Mouse (Mus musculus): ENCODE results near the gene Olfr631. TPM values are rescaled to one million over a fixed set of nuclear protein-coding genes. Genes with fewer than 3 reads are reported as not detected.

Olfr631 gene
- polyA plus RNA-seq (2014; fragmentation: Illumina TruSeq; extraction: RNeasy Lipid Tissue Mini Kit (QIAGEN cat#74804); ENCODE audit: low read depth, low replicate concordance): not detected

GRCm38 (mm10) chr7:103928525-103928924 is at the start of gene Olfr631:
TSS of gene Olfr631 (plus strand) at chr7:103928825.

DNA sequence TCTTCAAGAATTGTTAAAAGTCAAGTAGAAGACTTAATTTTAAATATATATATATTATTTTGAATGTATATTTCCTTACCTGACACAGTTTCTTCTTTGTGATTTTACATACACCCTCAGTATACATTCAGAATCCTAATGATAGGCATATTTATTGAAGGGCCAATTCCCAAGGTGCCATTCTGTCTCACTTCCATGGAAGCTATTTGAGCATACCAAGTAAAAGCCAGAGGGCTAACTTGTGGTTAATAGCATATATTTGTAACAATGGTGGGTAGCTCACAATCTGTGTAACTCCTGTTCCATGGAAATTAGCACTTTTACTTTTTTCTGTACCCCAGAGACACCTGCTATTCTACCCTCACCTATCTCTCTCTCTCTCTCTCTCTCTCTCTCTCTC is 42.5 kb upstream of the Olfr631 start, which contains the start of gene Olfr66:
Gene Olfr66 (minus strand): TSS at position 101 of the 400 bp plus-strand sequence.

DNA sequence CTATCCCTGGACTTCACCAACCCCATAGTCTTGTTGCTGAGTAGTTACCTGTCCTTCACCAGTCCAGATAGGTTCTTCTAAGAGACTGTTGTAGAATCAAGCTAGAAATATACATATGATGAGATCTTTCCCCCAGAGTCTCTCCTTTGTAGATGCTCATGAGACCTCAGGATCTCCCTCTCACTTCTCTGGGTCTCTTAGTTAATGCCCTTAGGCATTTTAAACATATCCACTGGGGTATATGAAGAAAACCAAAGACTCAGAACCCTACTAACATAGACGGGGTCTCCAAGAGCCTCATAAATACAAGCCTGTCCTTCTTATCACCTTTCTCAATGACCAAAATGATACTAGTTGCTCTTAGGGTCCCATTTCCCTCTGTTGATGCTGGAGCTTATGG is 34.2 kb upstream of the Olfr631 start, which contains the start of gene Olfr64:
Gene Olfr64 (minus strand): TSS at position 101 of the 400 bp plus-strand sequence.

GRCm38 (mm10) chr7:103903187-103903586 is 25.4 kb upstream of the Olfr631 start, which contains the start of gene Olfr65:
TSS of gene Olfr65 (plus strand) at chr7:103903487.

DNA sequence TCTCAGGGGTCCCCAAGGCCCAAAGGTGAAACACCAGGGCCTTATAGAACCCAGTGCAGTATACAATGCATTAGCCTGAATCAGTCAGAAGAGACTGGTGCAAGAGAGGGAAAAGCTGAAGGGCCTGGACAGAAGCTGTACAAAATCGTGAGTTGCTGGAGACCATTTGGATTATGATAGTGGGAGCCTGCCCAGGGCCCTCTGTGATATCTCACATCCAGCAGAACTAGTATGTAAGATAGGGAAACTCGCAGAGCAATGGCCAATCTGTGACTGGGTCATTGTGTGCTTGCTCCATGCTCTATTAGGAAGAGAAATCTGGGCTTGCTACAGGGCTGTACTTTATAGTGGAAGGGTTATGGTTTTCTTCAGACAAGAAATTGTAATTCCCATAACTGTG is 5.6 kb downstream of the Olfr631 start, which contains the start of gene Olfr632:
Gene Olfr632 (plus strand): TSS at position 84 of the 400 bp plus-strand sequence.

DNA sequence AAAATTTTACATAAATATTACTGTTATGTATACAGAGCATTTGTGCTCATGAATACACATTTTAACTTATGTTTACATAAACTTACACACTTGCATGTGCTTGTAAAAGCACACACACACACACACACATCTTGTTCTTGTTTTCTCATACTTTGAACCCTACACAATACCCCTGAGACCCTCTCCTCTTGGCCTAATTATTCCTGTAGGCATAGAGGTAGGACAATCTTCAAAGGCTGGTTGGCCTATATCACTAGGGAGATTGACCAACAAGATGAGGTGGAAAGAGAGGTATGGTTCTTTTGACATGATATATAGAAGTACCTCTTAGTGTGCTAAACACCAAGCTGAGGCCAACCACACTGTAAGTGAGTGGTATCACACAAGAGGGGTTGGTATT is 15.5 kb downstream of the Olfr631 start, which contains the start of gene Olfr633:
Gene Olfr633 (plus strand): TSS at position 301 of the 400 bp plus-strand sequence.

GRCm38 (mm10) chr7:103970852-103971251 is 42.2 kb downstream of the Olfr631 start, which contains the start of gene Olfr635:
TSS of gene Olfr635 (plus strand) at chr7:103971152.

Other genes with a start within 250 kb of the Olfr631 start
- gene Olfr625-ps1, start 246.1 kb upstream of the Olfr631 start, polyA plus RNA-seq (2014; fragmentation: Illumina TruSeq; extraction: RNeasy Lipid Tissue Mini Kit (QIAGEN cat#74804); ENCODE audit: low read depth, low replicate concordance): not detected
- not detected for gene Olfr243, start 214.2 kb upstream of the Olfr631 start, polyA plus RNA-seq (2014; fragmentation: Illumina TruSeq; extraction: RNeasy Lipid Tissue Mini Kit (QIAGEN cat#74804); ENCODE audit: low read depth, low replicate concordance)
- gene Olfr628, start 198.5 kb upstream of the Olfr631 start, polyA plus RNA-seq (2014; fragmentation: Illumina TruSeq; extraction: RNeasy Lipid Tissue Mini Kit (QIAGEN cat#74804); ENCODE audit: low read depth, low replicate concordance): not detected
- gene Olfr629, start 183.9 kb upstream of the Olfr631 start, polyA plus RNA-seq (2014; fragmentation: Illumina TruSeq; extraction: RNeasy Lipid Tissue Mini Kit (QIAGEN cat#74804); ENCODE audit: low read depth, low replicate concordance): not detected
- not detected for gene Olfr630, start 171.5 kb upstream of the Olfr631 start, polyA plus RNA-seq (2014; fragmentation: Illumina TruSeq; extraction: RNeasy Lipid Tissue Mini Kit (QIAGEN cat#74804); ENCODE audit: low read depth, low replicate concordance)
- gene Olfr69, start 157.2 kb upstream of the Olfr631 start, polyA plus RNA-seq (2014; fragmentation: Illumina TruSeq; extraction: RNeasy Lipid Tissue Mini Kit (QIAGEN cat#74804); ENCODE audit: low read depth, low replicate concordance): not detected
- not detected for gene Olfr68, start 149.1 kb upstream of the Olfr631 start, polyA plus RNA-seq (2014; fragmentation: Illumina TruSeq; extraction: RNeasy Lipid Tissue Mini Kit (QIAGEN cat#74804); ENCODE audit: low read depth, low replicate concordance)
- not detected for gene Olfr67, start 137.0 kb upstream of the Olfr631 start, polyA plus RNA-seq (2014; fragmentation: Illumina TruSeq; extraction: RNeasy Lipid Tissue Mini Kit (QIAGEN cat#74804); ENCODE audit: low read depth, low replicate concordance)
- gene Hbb-bt, start 114.8 kb upstream of the Olfr631 start, polyA plus RNA-seq (2014; fragmentation: Illumina TruSeq; extraction: RNeasy Lipid Tissue Mini Kit (QIAGEN cat#74804); ENCODE audit: low read depth, low replicate concordance): 14.4 TPM
- gene Hbb-bs, start 100.7 kb upstream of the Olfr631 start, polyA plus RNA-seq (2014; fragmentation: Illumina TruSeq; extraction: RNeasy Lipid Tissue Mini Kit (QIAGEN cat#74804); ENCODE audit: low read depth, low replicate concordance): 131 TPM
- gene Hbb-bh2, start 88.3 kb upstream of the Olfr631 start, polyA plus RNA-seq (2014; fragmentation: Illumina TruSeq; extraction: RNeasy Lipid Tissue Mini Kit (QIAGEN cat#74804); ENCODE audit: low read depth, low replicate concordance): not detected
- gene Hbb-bh1, start 85.7 kb upstream of the Olfr631 start, polyA plus RNA-seq (2014; fragmentation: Illumina TruSeq; extraction: RNeasy Lipid Tissue Mini Kit (QIAGEN cat#74804); ENCODE audit: low read depth, low replicate concordance): not detected
- not detected for gene Hbb-y, start 75.6 kb upstream of the Olfr631 start, polyA plus RNA-seq (2014; fragmentation: Illumina TruSeq; extraction: RNeasy Lipid Tissue Mini Kit (QIAGEN cat#74804); ENCODE audit: low read depth, low replicate concordance)
- gene Olfr66, start 42.6 kb upstream of the Olfr631 start, polyA plus RNA-seq (2014; fragmentation: Illumina TruSeq; extraction: RNeasy Lipid Tissue Mini Kit (QIAGEN cat#74804); ENCODE audit: low read depth, low replicate concordance): not detected
- gene Olfr64, start 34.3 kb upstream of the Olfr631 start, polyA plus RNA-seq (2014; fragmentation: Illumina TruSeq; extraction: RNeasy Lipid Tissue Mini Kit (QIAGEN cat#74804); ENCODE audit: low read depth, low replicate concordance): not detected
- gene Olfr65, start 25.3 kb upstream of the Olfr631 start, polyA plus RNA-seq (2014; fragmentation: Illumina TruSeq; extraction: RNeasy Lipid Tissue Mini Kit (QIAGEN cat#74804); ENCODE audit: low read depth, low replicate concordance): not detected
- not detected for gene Olfr632, start 5.5 kb downstream of the Olfr631 start, polyA plus RNA-seq (2014; fragmentation: Illumina TruSeq; extraction: RNeasy Lipid Tissue Mini Kit (QIAGEN cat#74804); ENCODE audit: low read depth, low replicate concordance)
- not detected for gene Olfr633, start 15.6 kb downstream of the Olfr631 start, polyA plus RNA-seq (2014; fragmentation: Illumina TruSeq; extraction: RNeasy Lipid Tissue Mini Kit (QIAGEN cat#74804); ENCODE audit: low read depth, low replicate concordance)
- not detected for gene Olfr635, start 42.3 kb downstream of the Olfr631 start, polyA plus RNA-seq (2014; fragmentation: Illumina TruSeq; extraction: RNeasy Lipid Tissue Mini Kit (QIAGEN cat#74804); ENCODE audit: low read depth, low replicate concordance)
- gene Olfr638, start 69.9 kb downstream of the Olfr631 start, polyA plus RNA-seq (2014; fragmentation: Illumina TruSeq; extraction: RNeasy Lipid Tissue Mini Kit (QIAGEN cat#74804); ENCODE audit: low read depth, low replicate concordance): not detected
- gene Olfr639, start 88.5 kb downstream of the Olfr631 start, polyA plus RNA-seq (2014; fragmentation: Illumina TruSeq; extraction: RNeasy Lipid Tissue Mini Kit (QIAGEN cat#74804); ENCODE audit: low read depth, low replicate concordance): not detected
- gene Olfr640, start 96.7 kb downstream of the Olfr631 start, polyA plus RNA-seq (2014; fragmentation: Illumina TruSeq; extraction: RNeasy Lipid Tissue Mini Kit (QIAGEN cat#74804); ENCODE audit: low read depth, low replicate concordance): not detected
- not detected for gene Olfr641, start 106.6 kb downstream of the Olfr631 start, polyA plus RNA-seq (2014; fragmentation: Illumina TruSeq; extraction: RNeasy Lipid Tissue Mini Kit (QIAGEN cat#74804); ENCODE audit: low read depth, low replicate concordance)
- gene Olfr642, start 123.8 kb downstream of the Olfr631 start, polyA plus RNA-seq (2014; fragmentation: Illumina TruSeq; extraction: RNeasy Lipid Tissue Mini Kit (QIAGEN cat#74804); ENCODE audit: low read depth, low replicate concordance): not detected
- not detected for gene 4930516K23Rik, start 132.6 kb downstream of the Olfr631 start, polyA plus RNA-seq (2014; fragmentation: Illumina TruSeq; extraction: RNeasy Lipid Tissue Mini Kit (QIAGEN cat#74804); ENCODE audit: low read depth, low replicate concordance)
- gene Olfr644, start 143.0 kb downstream of the Olfr631 start, polyA plus RNA-seq (2014; fragmentation: Illumina TruSeq; extraction: RNeasy Lipid Tissue Mini Kit (QIAGEN cat#74804); ENCODE audit: low read depth, low replicate concordance): not detected
- gene Olfr645, start 156.6 kb downstream of the Olfr631 start, polyA plus RNA-seq (2014; fragmentation: Illumina TruSeq; extraction: RNeasy Lipid Tissue Mini Kit (QIAGEN cat#74804); ENCODE audit: low read depth, low replicate concordance): not detected
- gene Olfr646, start 176.0 kb downstream of the Olfr631 start, polyA plus RNA-seq (2014; fragmentation: Illumina TruSeq; extraction: RNeasy Lipid Tissue Mini Kit (QIAGEN cat#74804); ENCODE audit: low read depth, low replicate concordance): not detected
- gene Ubqln5, start 201.0 kb downstream of the Olfr631 start, polyA plus RNA-seq (2014; fragmentation: Illumina TruSeq; extraction: RNeasy Lipid Tissue Mini Kit (QIAGEN cat#74804); ENCODE audit: low read depth, low replicate concordance): not detected
- gene Olfr643, start 208.6 kb downstream of the Olfr631 start, polyA plus RNA-seq (2014; fragmentation: Illumina TruSeq; extraction: RNeasy Lipid Tissue Mini Kit (QIAGEN cat#74804); ENCODE audit: low read depth, low replicate concordance): not detected
- gene Ubqln3, start 214.5 kb downstream of the Olfr631 start, polyA plus RNA-seq (2014; fragmentation: Illumina TruSeq; extraction: RNeasy Lipid Tissue Mini Kit (QIAGEN cat#74804); ENCODE audit: low read depth, low replicate concordance): not detected
- not detected for gene Ubqlnl, start 221.7 kb downstream of the Olfr631 start, polyA plus RNA-seq (2014; fragmentation: Illumina TruSeq; extraction: RNeasy Lipid Tissue Mini Kit (QIAGEN cat#74804); ENCODE audit: low read depth, low replicate concordance)
- not detected for gene Olfm5, start 236.0 kb downstream of the Olfr631 start, polyA plus RNA-seq (2014; fragmentation: Illumina TruSeq; extraction: RNeasy Lipid Tissue Mini Kit (QIAGEN cat#74804); ENCODE audit: low read depth, low replicate concordance)